7 mouse cellular contexts compared by ENCODE assay signal in genomic region chr13:41606081-41607000, GRCm38 (mm10). TPM values are rescaled to one million over a fixed set of nuclear protein-coding genes. Genes with fewer than 3 reads are reported as not detected.
DNase-seq lines count a peak whose midpoint lies in the region; ATAC-seq and TF ChIP-seq lines count a peak whose summit lies in the region.

No protein-coding gene starts in this region.

- 1% methylated on average over 55 of the region's 67 CpGs for WGBS in cerebellum, adult 2 months
- 2% methylated on average over 63 of the region's 67 CpGs for WGBS in hindbrain, embryonic 12.5 days
- WGBS in midbrain, embryonic 11.5 days: 2% methylated on average over 59 of the region's 67 CpGs
- WGBS in spleen, adult 2 months: 1% methylated on average over 58 of the region's 67 CpGs

- peak overlapping the region; percentile 95 for H3K9ac ChIP-seq in hindbrain, embryonic 12.5 days
- peak overlapping the region; percentile 95 for H3K9ac ChIP-seq in midbrain, embryonic 11.5 days (ENCODE audit: low read length)

- TF ChIP-seq POLR2A in cerebellum, adult 2 months (IDR thresholded peaks at IDR 0.05; ENCODE audit: borderline replicate concordance, insufficient read depth, low read length): no peak
- no peak for TF ChIP-seq POLR2A in spleen, adult 2 months (IDR thresholded peaks at IDR 0.05; ENCODE audit: low read depth, low read length)

- no peak for TF ChIP-seq CTCF in cerebellum, adult 2 months (IDR thresholded peaks at IDR 0.05; ENCODE audit: borderline replicate concordance, insufficient read depth, low read depth, low read length)
- no peak for TF ChIP-seq CTCF in spleen, adult 2 months (IDR thresholded peaks at IDR 0.05; ENCODE audit: extremely low read depth, insufficient read depth, insufficient read length, insufficient replicate concordance)

- H3K4me1 ChIP-seq in cerebellum, adult 2 months (ENCODE audit: control insufficient read depth, insufficient read depth, low read length): no peaks in the 10 kb centered on the region; the same call in 1 of the 2 replicates
- peaks cover 21% of the 10 kb centered on the region for H3K4me1 ChIP-seq in hindbrain, embryonic 12.5 days
- H3K4me1 ChIP-seq in midbrain, embryonic 11.5 days (ENCODE audit: control insufficient read depth, insufficient read depth, low read length): peaks cover 5% of the 10 kb centered on the region; the same call in 1 of the 2 replicates
- peaks cover 6% of the 10 kb centered on the region for H3K4me1 ChIP-seq in spleen, adult 2 months (ENCODE audit: control insufficient read depth, insufficient read depth, insufficient read length)

- H3K9me3 ChIP-seq in hindbrain, embryonic 12.5 days (replicated peaks): no peaks in the 10 kb centered on the region
- H3K9me3 ChIP-seq in midbrain, embryonic 11.5 days (ENCODE audit: control insufficient read depth, low read length): no peaks in the 10 kb centered on the region

- no peaks in the 10 kb centered on the region for H3K36me3 ChIP-seq in hindbrain, embryonic 12.5 days
- H3K36me3 ChIP-seq in midbrain, embryonic 11.5 days (ENCODE audit: control insufficient read depth, insufficient read depth, low read length): no peaks in the 10 kb centered on the region
- no peaks in the 10 kb centered on the region for H3K36me3 ChIP-seq in spleen, adult 2 months (ENCODE audit: control insufficient read depth, insufficient read depth, low read length)

- peak overlapping the region; percentile 94 for H3K27ac ChIP-seq in cerebellum, adult 2 months (ENCODE audit: insufficient read depth, low read length)
- H3K27ac ChIP-seq in hindbrain, embryonic 12.5 days: peak overlapping the region; percentile 93
- H3K27ac ChIP-seq in midbrain, embryonic 11.5 days (ENCODE audit: low read depth, low read length): peak overlapping the region; percentile 82
- peak overlapping the region; percentile 82 for H3K27ac ChIP-seq in spleen, adult 2 months (ENCODE audit: insufficient read depth, low read length)

- peak overlapping the region; percentile 68 for H3K4me2 ChIP-seq in hindbrain, embryonic 12.5 days (replicated peaks)
- peak overlapping the region; percentile 56 for H3K4me2 ChIP-seq in midbrain, embryonic 11.5 days

- peak; percentile 61 for ATAC-seq in hindbrain, embryonic 12.5 days (ENCODE audit: low FRiP score)
- peak; percentile 45 for ATAC-seq in midbrain, embryonic 11.5 days (ENCODE audit: low FRiP score)

- no peaks in the 10 kb centered on the region for H3K27me3 ChIP-seq in cerebellum, adult 2 months (ENCODE audit: control insufficient read depth, insufficient read depth, low read length)
- no peaks in the 10 kb centered on the region for H3K27me3 ChIP-seq in hindbrain, embryonic 12.5 days
- H3K27me3 ChIP-seq in midbrain, embryonic 11.5 days (ENCODE audit: control insufficient read depth, insufficient read depth, low read length): no peaks in the 10 kb centered on the region
- H3K27me3 ChIP-seq in spleen, adult 2 months (ENCODE audit: control insufficient read depth, insufficient read depth, low read length): peaks cover 2% of the 10 kb centered on the region; the same call in 1 of the 2 replicates

- peak; percentile 61 for DNase-seq in T-cell, adult 2 months (ENCODE audit: low spot score)
- DNase-seq in cerebellum, adult 2 months: peak; percentile 75 to 81
- peak; percentile 21 for DNase-seq in forelimb bud, embryonic 11.5 days (ENCODE audit: low read depth, low spot score)
- peak; percentile 57 to 59 for DNase-seq in left cerebral cortex, adult 8-10 months (ENCODE audit: low spot score in 2 of 2)
- DNase-seq in midbrain, embryonic 11.5 days (ENCODE audit: low spot score, missing footprints): peak; percentile 95
- peak in 1 of 2 experiments; percentile 49 for DNase-seq in spleen, adult 2 months (ENCODE audit: low read depth in 1 of 2, low spot score in 2 of 2)

- H3K4me3 ChIP-seq in cerebellum, adult 2 months (replicated peaks; ENCODE audit: insufficient read depth, low read depth, low read length): peak overlapping the region; percentile 84
- peak overlapping the region; percentile 78 for H3K4me3 ChIP-seq in hindbrain, embryonic 12.5 days
- H3K4me3 ChIP-seq in midbrain, embryonic 11.5 days (ENCODE audit: low read depth, low read length): peak overlapping the region; percentile 96
- peak overlapping the region; percentile 82 for H3K4me3 ChIP-seq in spleen, adult 2 months (ENCODE audit: extremely low read depth, insufficient read depth, insufficient read length)

RNA-seq across cellular contexts. Expression of gene Tmem170b, which starts 0.6 kb away (rescaled TPM):
- 19.9 and 21.6 TPM in 2 replicates for polyA plus RNA-seq in cerebellum, adult 2 months (2012; rRNA removed)
- polyA plus RNA-seq in hindbrain, embryonic 12.5 days (2016; fragmentation: Nextera tagmentation; extraction: Ambion mirVana): 26.1 and 26.2 TPM in 2 replicates
- total RNA-seq in left cerebral cortex, adult 8-10 months (2022): 10 to 100 TPM; 78.7 to 83.4 (median 80.8) TPM
- polyA plus RNA-seq in midbrain, embryonic 11.5 days (2014; fragmentation: Nextera tagmentation; extraction: Ambion mirVana): 23.8 and 25.9 TPM in 2 replicates
- 6.0 and 7.5 TPM in 2 replicates for polyA plus RNA-seq in spleen, adult 2 months (2012; rRNA removed)
